Mouse (Mus musculus) lung, adult 2 months (tissue): ENCODE measurements at regions not wholly inside any gene's neighbourhood (a gene's known extent, or its start where the extent isn't known, plus 50 kb on each side); places are given as distances from the start of the nearest gene placed in this dataset.

Experiments
- CTCF ChIP-seq: fragments of 200-500 bp; IDR thresholded peaks from 2 replicates; pipeline ENCODE4 v1.5.1; 2011; ENCODE audit warnings: mild to moderate bottlenecking, low read length, control low read depth; ENCODE audit not compliant: insufficient read depth
- POLR2A ChIP-seq: fragments of 200-500 bp; IDR thresholded peaks from 2 replicates; pipeline ENCODE4 v1.6.1; 2011; ENCODE audit warnings: low read depth, mild to moderate bottlenecking, control low read depth, low read length, borderline replicate concordance; ENCODE audit errors: extremely low read depth

DNA sequence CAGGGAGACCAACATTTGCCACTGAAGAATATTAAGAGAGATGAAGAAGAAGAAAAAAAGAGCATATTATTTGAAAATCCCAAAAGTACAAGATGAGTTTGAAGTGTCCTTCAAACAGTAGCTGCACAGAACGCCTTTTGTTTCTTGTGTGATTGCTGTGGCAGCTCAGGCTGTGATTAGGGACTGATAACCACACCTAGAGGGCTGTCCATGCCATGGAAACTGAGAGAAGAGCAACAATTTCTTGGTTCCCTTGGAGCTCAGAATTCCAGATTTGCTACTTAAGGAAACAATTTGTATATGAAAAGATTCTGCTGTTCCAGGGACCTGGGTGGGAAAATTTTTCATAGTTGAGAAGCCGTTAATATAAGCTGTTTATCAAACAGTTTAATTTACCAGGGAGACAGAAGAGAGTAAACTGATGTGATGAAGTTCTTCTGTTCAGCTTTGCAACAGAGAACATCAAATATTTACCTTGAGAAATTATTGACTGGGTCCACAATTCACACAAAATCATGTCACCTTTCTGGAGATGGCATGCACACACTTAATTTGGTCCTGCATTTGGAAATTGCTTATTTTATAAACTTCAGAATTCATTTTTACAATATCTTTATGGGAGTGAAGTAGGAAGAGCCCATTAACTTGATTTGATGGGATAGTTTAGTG is 1770.2 kb upstream of the Gm7489 start:
- TF ChIP-seq CTCF = no peak
- no peak for TF ChIP-seq POLR2A
